Mouse (Mus musculus): ENCODE data around the gene Gm20737. TPM values are rescaled to one million over a fixed set of nuclear protein-coding genes. Genes with fewer than 3 reads are reported as not detected.

Gm20737 gene
- polyA plus RNA-seq (2012; rRNA removed; ENCODE audit: low replicate concordance), result not detected in 2 replicates

GRCm38 (mm10) chrY:10535942-10536341 lies at the start of gene Gm20737:
TSS of gene Gm20737 (minus strand) at chrY:10536042.

GRCm38 (mm10) chrY:10553153-10553552 lies 17.3 kb upstream of the Gm20737 start, which contains the start of gene Gm21775:
TSS of gene Gm21775 (plus strand) at chrY:10553453.

Other genes starting within 250 kb of the Gm20737 start
- gene Gm20834, start 211.5 kb downstream of the Gm20737 start, polyA plus RNA-seq (2012; rRNA removed; ENCODE audit: low replicate concordance), result not detected in 2 replicates
- gene Gm28510, start 123.3 kb downstream of the Gm20737 start, polyA plus RNA-seq (2012; rRNA removed; ENCODE audit: low replicate concordance), result not detected in 2 replicates
- not detected in 2 replicates for gene Gm21775, start 17.4 kb upstream of the Gm20737 start, polyA plus RNA-seq (2012; rRNA removed; ENCODE audit: low replicate concordance)
- gene Gm21900, start 80.3 kb upstream of the Gm20737 start, polyA plus RNA-seq (2012; rRNA removed; ENCODE audit: low replicate concordance), result not detected in 2 replicates
- not detected in 2 replicates for gene Gm20777, start 216.4 kb upstream of the Gm20737 start, polyA plus RNA-seq (2012; rRNA removed; ENCODE audit: low replicate concordance)